Mouse (Mus musculus): ENCODE results near the gene Wbp2nl. TPM values are rescaled to one million over a fixed set of nuclear protein-coding genes. Genes with fewer than 3 reads are reported as not detected.

Gene Wbp2nl
- polyA plus RNA-seq, 1 experiment from 2014 or later: 0.06 TPM

DNA sequence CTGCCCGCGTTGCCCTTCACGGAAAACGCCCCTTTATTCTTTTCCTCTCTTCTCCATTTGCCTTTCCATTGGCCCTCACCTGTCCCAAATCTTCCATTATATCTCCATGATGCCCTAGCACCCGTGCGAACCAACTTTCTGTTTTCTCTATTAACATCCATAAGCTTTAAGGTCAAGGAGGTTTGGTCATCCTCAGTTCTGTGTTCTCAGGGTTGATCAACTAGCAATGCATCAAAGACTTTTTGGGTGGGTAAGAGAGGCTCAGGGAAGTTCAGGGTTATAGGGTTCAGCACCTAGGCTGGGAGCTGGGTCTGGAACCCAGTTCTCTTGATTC, 24.2 kb upstream of the Wbp2nl start, which contains the start of gene Sept3:
TSS of gene Sept3 (plus strand) at position 301 of the 334 bp plus-strand sequence.
- peak within 1 kb of the TSS; percentile 39 for H3K4me3 ChIP-seq (replicated peaks)
- peak within 1 kb of the TSS; percentile 65 for H3K4me2 ChIP-seq
- H3K9me3 ChIP-seq (replicated peaks): no peaks in the 10 kb centered on the region
- ATAC-seq (ENCODE audit: insufficient read depth): no peak
- H3K4me1 ChIP-seq (replicated peaks): peaks cover 18% of the 10 kb centered on the region
- H3K36me3 ChIP-seq (replicated peaks): no peaks in the 10 kb centered on the region
- WGBS (ENCODE audit: insufficient replicate concordance): 20% methylated on average over 6 of the region's 6 CpGs
- no peak within 1 kb of the TSS for H3K9ac ChIP-seq
- H3K27ac ChIP-seq (replicated peaks): no peak within 1 kb of the TSS
- H3K27me3 ChIP-seq: peaks cover 73% of the 10 kb centered on the region

DNA sequence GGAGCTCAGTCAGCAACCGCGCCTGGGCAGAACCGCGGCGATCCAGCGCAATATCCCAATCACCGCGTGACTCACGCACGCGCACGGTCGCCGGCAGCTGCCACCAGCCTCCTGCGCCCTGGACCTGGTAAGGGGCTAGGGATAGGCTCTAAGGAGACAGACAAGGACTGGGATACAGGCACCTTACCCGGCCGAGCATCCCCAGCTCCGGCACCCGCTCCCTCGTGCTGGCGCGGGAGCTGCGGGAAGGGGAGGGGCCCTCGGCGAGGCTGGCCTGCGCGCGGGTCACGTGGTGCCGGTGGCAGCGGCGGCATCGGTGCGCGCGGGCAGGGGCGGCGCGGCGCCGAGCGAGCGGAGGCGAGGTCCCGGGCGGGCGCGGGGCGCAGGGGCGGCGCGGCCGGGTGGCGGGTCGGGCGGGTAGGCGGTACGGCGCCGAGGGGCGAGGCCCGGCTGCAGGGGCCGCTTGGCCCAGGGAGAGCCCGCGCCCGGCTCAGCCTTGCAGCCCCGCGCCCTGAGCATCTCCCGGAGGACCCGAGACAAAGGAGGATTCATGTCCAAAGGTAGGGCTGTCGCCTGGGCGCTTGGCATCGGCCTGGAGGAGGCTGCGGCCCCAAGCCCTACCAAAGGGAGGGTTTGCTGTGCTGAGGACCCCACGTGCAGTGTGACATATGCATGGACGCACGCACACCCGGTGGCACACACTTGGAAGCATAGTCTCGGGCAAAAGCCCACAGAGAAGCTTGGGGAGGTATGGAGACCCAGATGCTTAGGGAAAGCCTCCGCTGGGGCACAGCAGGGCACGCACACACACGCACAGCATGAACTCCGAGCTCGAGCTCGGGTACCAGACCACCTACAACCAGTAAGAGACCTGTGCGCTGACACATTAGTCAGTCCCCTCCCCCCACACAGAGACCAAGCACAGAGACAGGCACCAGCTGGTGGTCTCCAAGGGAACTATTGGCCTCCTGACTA, 23.5 kb upstream of the Wbp2nl start:
- WGBS (ENCODE audit: insufficient replicate concordance): 1% methylated on average over 85 of the region's 86 CpGs
- Histone ChIP-seq H3K27ac (replicated peaks) (no peak overlapping the region), H3K36me3 (replicated peaks) (no peaks in the 10 kb centered on the region), H3K27me3 (peaks cover 73% of the 10 kb centered on the region), H3K4me2 (peak overlapping the region; percentile 65), H3K4me3 (replicated peaks) (peak overlapping the region; percentile 39), H3K9ac (no peak overlapping the region), H3K9me3 (replicated peaks) (no peaks in the 10 kb centered on the region), H3K4me1 (replicated peaks) (peaks cover 18% of the 10 kb centered on the region)
- ATAC-seq (ENCODE audit: insufficient read depth): no peak

DNA sequence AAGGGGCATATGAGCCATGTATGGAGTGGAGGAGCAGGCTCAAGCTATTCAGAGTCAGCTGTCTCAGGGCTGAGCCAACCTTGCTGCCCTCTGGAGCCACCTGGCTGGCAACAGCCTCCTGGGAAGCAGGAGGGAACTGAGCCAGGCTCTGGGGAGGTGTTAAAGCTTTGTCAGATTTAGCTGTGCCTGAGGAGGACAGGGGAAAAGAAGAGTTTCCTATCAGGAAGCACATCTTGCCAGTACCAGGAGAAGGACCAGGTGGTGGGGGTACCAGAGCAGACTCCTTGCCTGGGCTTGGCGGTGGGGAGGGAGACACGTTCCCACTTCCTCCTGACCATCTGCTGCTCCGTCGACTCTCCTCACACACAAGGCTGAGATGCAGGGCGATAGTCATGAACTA, 21.2 kb upstream of the Wbp2nl start:
- no peak for ATAC-seq (ENCODE audit: insufficient read depth)
- Histone ChIP-seq H3K9ac (no peak overlapping the region), H3K27me3 (peaks cover 56% of the 10 kb centered on the region), H3K4me2 (no peak overlapping the region), H3K27ac (replicated peaks) (no peak overlapping the region), H3K36me3 (replicated peaks) (no peaks in the 10 kb centered on the region), H3K4me3 (replicated peaks) (no peak overlapping the region), H3K9me3 (replicated peaks) (no peaks in the 10 kb centered on the region), H3K4me1 (replicated peaks) (peaks cover 10% of the 10 kb centered on the region)
- WGBS (ENCODE audit: insufficient replicate concordance): 26% methylated on average over 5 of the region's 5 CpGs

DNA sequence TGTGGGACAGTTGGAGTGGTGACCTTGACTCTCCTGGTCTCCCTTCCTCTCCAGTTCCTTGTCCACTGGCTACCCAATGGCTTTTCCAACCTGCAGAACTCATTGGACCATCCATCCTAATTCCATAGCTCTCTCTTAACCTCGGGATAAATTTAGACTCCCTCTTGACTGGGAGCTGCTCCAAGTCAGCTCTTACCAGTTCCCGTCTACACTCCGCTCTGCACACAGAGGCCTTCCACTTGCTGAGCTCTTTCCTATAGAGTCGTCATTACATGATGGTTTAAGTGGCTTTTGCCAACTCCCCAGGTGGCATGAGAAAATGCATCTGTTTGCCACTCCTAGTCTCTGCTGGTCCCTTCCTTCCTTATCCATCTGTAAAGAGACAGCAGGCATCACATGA, 18.1 kb upstream of the Wbp2nl start:
- no peak overlapping the region for H3K4me3 ChIP-seq (replicated peaks)

DNA sequence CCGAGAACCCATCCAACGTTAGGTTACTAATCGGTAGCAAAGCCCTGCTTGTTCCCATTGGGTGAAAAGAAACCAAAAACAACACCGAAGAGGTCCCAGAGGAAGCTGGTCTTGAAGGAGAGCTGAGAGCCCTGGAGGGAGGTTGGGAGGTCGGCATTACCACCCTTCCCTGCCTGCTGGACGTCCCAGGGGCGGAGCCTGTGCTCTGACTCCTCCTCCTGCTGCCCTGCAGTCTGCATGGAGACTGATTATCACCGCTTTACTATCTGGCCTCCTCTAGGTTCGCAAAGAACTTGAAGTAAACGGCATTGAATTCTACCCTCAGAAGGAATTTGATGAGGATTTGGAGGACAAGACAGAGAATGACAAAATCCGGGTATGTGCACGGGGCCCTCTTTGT, 12.6 kb upstream of the Wbp2nl start:
- WGBS (ENCODE audit: insufficient replicate concordance): 32% methylated on average over 12 of the region's 12 CpGs
- no peak overlapping the region for H3K4me2 ChIP-seq
- no peaks in the 10 kb centered on the region for H3K36me3 ChIP-seq (replicated peaks)
- H3K27ac ChIP-seq (replicated peaks): no peak overlapping the region
- H3K9me3 ChIP-seq (replicated peaks): no peaks in the 10 kb centered on the region
- no peak for ATAC-seq (ENCODE audit: insufficient read depth)
- no peak overlapping the region for H3K4me3 ChIP-seq (replicated peaks)
- peaks cover 7% of the 10 kb centered on the region; the same call in 1 of the 2 replicates for H3K27me3 ChIP-seq
- H3K9ac ChIP-seq: no peak overlapping the region
- H3K4me1 ChIP-seq (replicated peaks): peaks cover 11% of the 10 kb centered on the region

More for the DNA sequence above, 18.1 kb upstream of the Wbp2nl start:
- Histone ChIP-seq H3K27me3 (peaks cover 29% of the 10 kb centered on the region), H3K9me3 (replicated peaks) (no peaks in the 10 kb centered on the region), H3K27ac (replicated peaks) (no peak overlapping the region), H3K9ac (no peak overlapping the region), H3K4me2 (no peak overlapping the region), H3K4me1 (replicated peaks) (0 out of 2 replicates have a peak, but pooled peaks cover 1% of the 10 kb centered on the region), H3K36me3 (replicated peaks) (no peaks in the 10 kb centered on the region)
- 68% methylated on average over 4 of the region's 4 CpGs for WGBS (ENCODE audit: insufficient replicate concordance)
- no peak for ATAC-seq (ENCODE audit: insufficient read depth)

DNA sequence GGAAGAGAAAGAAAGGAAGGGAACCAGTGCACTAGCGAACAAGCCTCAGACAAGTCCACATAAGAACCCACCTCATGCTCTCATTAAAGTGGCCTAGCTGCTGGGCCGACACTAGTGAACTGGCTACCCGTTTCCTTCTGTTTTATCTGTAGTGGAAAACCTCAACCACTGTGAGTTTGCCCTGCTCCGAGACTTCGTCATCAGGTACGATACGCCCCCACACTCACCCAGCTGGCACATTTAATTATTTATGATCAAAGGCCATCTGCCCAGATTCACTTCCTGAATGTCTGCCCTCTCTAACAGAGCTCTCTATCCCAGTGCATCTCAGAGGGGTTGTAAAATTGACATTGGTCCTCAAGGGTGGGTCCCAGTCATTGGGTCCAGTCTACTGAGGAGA, 8.5 kb upstream of the Wbp2nl start:
- no peaks in the 10 kb centered on the region for H3K36me3 ChIP-seq (replicated peaks)
- H3K4me1 ChIP-seq (replicated peaks): peaks cover 20% of the 10 kb centered on the region
- WGBS (ENCODE audit: insufficient replicate concordance): 59% methylated on average over 7 of the region's 7 CpGs
- no peaks in the 10 kb centered on the region for H3K9me3 ChIP-seq (replicated peaks)
- H3K4me3 ChIP-seq (replicated peaks): no peak overlapping the region
- H3K27ac ChIP-seq (replicated peaks): no peak overlapping the region
- no peak overlapping the region for H3K4me2 ChIP-seq
- peaks cover 26% of the 10 kb centered on the region for H3K27me3 ChIP-seq
- no peak overlapping the region for H3K9ac ChIP-seq
- ATAC-seq (ENCODE audit: insufficient read depth): no peak

DNA sequence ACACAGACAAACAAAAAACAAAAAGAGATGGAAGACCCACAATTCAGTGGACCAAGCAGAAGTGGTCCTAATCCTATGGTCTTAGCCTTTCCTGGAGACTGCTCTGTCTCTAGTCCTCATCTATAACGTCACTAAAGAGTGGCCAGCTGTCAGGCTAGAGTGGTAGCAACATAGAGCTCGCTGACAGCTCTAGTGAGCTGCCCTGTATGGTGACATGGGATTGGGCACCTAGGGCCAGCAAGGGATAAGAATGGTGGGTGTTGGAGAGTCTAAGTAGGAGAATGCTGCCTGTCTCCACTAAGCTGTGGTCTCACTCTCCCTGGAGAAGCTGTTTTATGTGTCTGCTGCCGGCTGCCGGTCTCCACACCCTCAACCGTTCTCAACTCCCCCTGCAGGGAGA, 5.9 kb upstream of the Wbp2nl start:
- Histone ChIP-seq H3K4me3 (replicated peaks) (no peak overlapping the region), H3K4me1 (replicated peaks) (peaks cover 13% of the 10 kb centered on the region), H3K27me3 (peaks cover 21% of the 10 kb centered on the region), H3K27ac (replicated peaks) (no peak overlapping the region), H3K9me3 (replicated peaks) (no peaks in the 10 kb centered on the region), H3K4me2 (no peak overlapping the region), H3K36me3 (replicated peaks) (no peaks in the 10 kb centered on the region), H3K9ac (no peak overlapping the region)
- 18% methylated on average over 5 of the region's 5 CpGs for WGBS (ENCODE audit: insufficient replicate concordance)
- ATAC-seq (ENCODE audit: insufficient read depth): no peak

DNA sequence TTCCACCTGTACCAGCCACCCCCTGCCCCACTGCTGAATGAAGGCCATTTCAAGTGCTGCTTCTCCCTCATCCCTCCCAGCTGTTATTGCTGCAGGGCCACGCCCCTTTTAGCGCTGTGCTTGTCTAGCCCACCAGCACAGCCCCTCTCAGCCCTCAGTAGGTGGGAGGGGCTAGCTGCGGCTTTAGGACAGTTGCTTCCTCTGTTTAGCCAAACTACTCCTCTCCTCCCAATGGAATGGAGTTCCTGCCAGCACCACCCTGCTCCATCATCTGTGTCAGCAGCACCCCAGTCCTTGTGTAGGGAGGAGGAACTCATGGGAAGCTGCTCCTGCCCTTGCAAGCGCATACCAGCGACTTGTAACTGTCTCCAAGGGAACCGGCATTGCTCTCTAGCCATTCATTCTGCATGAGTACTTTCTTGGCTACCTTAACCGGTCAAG, 5.5 kb upstream of the Wbp2nl start:
- ATAC-seq (ENCODE audit: insufficient read depth): no peak
- no peak overlapping the region for H3K9ac ChIP-seq
- H3K4me3 ChIP-seq (replicated peaks): no peak overlapping the region
- peaks cover 13% of the 10 kb centered on the region for H3K4me1 ChIP-seq (replicated peaks)
- H3K4me2 ChIP-seq: no peak overlapping the region
- no peak overlapping the region for H3K27ac ChIP-seq (replicated peaks)
- no peaks in the 10 kb centered on the region for H3K9me3 ChIP-seq (replicated peaks)
- peaks cover 21% of the 10 kb centered on the region for H3K27me3 ChIP-seq
- 16% methylated on average over 7 of the region's 7 CpGs for WGBS (ENCODE audit: insufficient replicate concordance)
- H3K36me3 ChIP-seq (replicated peaks): no peaks in the 10 kb centered on the region

DNA sequence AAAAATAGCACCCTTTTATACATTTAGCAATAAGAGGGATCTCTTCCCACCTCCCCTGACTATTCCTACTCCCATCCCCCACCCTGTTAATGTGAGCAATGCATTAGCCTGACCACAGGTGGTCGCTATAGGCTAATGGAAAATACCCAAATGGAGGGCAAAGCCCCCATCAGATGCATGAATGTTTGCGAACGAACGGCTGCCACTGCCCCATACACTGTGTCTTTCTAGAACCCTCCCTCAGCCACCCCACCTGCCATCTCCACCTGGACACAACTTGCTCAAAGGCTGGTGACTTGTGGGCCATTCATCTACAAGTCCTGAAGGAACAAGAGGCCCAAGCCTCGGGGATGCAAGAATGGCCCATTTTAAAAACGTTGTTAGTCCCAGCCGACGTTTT, 4.7 kb upstream of the Wbp2nl start:
- no peak overlapping the region for H3K27ac ChIP-seq (replicated peaks)

DNA sequence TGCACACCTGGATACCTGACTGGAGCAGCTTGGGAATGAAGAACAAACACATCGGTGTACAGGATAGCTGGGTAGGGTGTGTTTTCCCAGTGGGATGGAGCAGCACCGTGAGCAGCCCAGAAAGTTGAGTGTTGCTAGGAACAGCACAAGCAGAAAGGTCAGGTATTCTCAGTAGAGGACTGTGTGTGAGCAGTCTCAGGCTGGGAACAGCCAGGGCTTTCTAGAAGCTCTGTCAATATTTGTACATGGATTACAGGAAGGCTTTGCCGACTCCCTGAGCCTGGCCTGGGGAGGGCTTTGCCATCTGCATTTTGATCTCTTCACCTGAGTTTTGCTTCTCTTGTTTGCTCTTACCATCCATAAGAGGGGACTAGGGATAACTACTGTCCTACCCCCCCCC, 8.4 kb downstream of the Wbp2nl start:
- Histone ChIP-seq H3K9me3 (replicated peaks) (no peaks in the 10 kb centered on the region), H3K27ac (replicated peaks) (no peak overlapping the region), H3K9ac (no peak overlapping the region), H3K4me1 (replicated peaks) (no peaks in the 10 kb centered on the region; the same call in 1 of the 2 replicates), H3K27me3 (peaks cover 20% of the 10 kb centered on the region; the same call in 1 of the 2 replicates), H3K4me2 (no peak overlapping the region), H3K4me3 (replicated peaks) (no peak overlapping the region), H3K36me3 (replicated peaks) (no peaks in the 10 kb centered on the region)
- WGBS (ENCODE audit: insufficient replicate concordance): 78% methylated on average over 3 of the region's 3 CpGs
- 0 out of 2 replicates have a peak, but pooled peaks have one; percentile 37 for ATAC-seq (ENCODE audit: insufficient read depth)

More for the DNA sequence above, 4.7 kb upstream of the Wbp2nl start:
- H3K9me3 ChIP-seq (replicated peaks): no peaks in the 10 kb centered on the region
- no peak overlapping the region for H3K9ac ChIP-seq
- H3K4me2 ChIP-seq: no peak overlapping the region
- peaks cover 28% of the 10 kb centered on the region for H3K27me3 ChIP-seq
- H3K4me3 ChIP-seq (replicated peaks): no peak overlapping the region
- H3K4me1 ChIP-seq (replicated peaks): peaks cover 17% of the 10 kb centered on the region
- H3K36me3 ChIP-seq (replicated peaks): no peaks in the 10 kb centered on the region
- 35% methylated on average over 8 of the region's 8 CpGs for WGBS (ENCODE audit: insufficient replicate concordance)
- ATAC-seq (ENCODE audit: insufficient read depth): no peak

DNA sequence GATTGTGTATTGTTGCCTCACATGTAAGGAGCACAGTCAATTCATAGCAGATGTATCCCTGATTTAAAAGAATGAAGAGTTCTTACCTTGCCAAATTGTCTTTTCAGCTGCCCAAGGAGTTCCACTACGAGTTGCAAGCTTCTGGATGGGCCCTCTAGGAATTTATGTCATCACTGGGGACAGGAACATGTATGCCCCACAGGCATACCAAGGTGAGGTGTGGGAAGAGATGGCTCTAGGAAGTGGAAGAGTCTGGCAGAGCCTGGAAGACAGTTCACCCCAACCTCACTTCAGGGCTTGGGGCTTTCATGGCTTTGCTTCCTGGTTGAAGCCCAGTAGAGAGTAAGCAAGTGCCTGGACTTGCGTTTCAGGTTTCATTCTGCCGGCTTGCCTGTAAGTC, 9.7 kb downstream of the Wbp2nl start:
- Histone ChIP-seq H3K4me1 (replicated peaks) (no peaks in the 10 kb centered on the region; the same call in 1 of the 2 replicates), H3K27me3 (peaks cover 20% of the 10 kb centered on the region; the same call in 1 of the 2 replicates), H3K4me2 (no peak overlapping the region), H3K36me3 (replicated peaks) (no peaks in the 10 kb centered on the region), H3K9ac (no peak overlapping the region), H3K4me3 (replicated peaks) (no peak overlapping the region), H3K9me3 (replicated peaks) (no peaks in the 10 kb centered on the region), H3K27ac (replicated peaks) (no peak overlapping the region)
- no peak for ATAC-seq (ENCODE audit: insufficient read depth)
- WGBS (ENCODE audit: insufficient replicate concordance): 62% methylated on average over 3 of the region's 3 CpGs
